Mouse (Mus musculus) mammary gland, adult 2 months (tissue): Measurements from ENCODE around the gene Cyp3a44. TPM values are rescaled to one million over a fixed set of nuclear protein-coding genes. Genes with fewer than 3 reads are reported as not detected.

Experiments
- polyA plus RNA-seq: library from polyadenylated mRNA; depleted of rRNA; stranded (reverse); fragments of >200 nt; gene quantifications from 2 replicates; pipeline ENCODE4 v1.2.3, GENCODE M21; 2012; ENCODE audit warnings: low replicate concordance; rRNA removed

Cyp3a44 gene
- not detected in 2 replicates for polyA plus RNA-seq

DNA sequence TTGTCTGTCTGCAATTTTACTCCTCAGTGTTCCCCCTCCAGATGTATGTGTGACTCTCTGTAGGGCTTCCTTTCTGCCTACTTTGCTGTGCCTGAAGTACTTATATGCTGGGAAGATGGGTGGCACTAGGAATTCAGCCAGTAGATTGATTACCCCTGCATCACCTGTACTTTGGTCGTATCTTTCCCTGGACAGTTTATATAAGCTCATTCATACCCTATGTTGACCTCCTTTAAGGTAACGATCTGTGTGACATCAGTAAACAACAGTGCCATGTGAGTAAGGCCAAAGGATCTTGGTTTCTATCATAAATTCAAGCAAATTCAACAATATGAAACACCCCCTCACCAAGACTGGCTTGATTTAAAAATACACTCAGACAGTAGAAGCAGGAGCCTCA, at the start of gene Cyp3a44:
TSS of gene Cyp3a44 (minus strand) at position 79 of the 400 bp plus-strand sequence.

Other genes starting within 250 kb of the Cyp3a44 start
- gene Cyp3a41b, start 221.1 kb downstream of the Cyp3a44 start, polyA plus RNA-seq = not detected in 2 replicates
- not detected in 2 replicates for gene Cyp3a41a, start 85.7 kb downstream of the Cyp3a44 start, polyA plus RNA-seq
- gene Cyp3a11, start 74.1 kb upstream of the Cyp3a44 start, polyA plus RNA-seq = 1.8 TPM in 1 of 2 replicates, not detected in the other
- gene Cyp3a25, start 203.7 kb upstream of the Cyp3a44 start, polyA plus RNA-seq = 0.24 TPM in 1 of 2 replicates, not detected in the other